Mouse (Mus musculus): ENCODE results near the gene Aars.
"Not testable (repeated sequence)": the region's sequence is repeated elsewhere in the genome, so short reads cannot be mapped to it uniquely, and the experiment has no call there.

DNA sequence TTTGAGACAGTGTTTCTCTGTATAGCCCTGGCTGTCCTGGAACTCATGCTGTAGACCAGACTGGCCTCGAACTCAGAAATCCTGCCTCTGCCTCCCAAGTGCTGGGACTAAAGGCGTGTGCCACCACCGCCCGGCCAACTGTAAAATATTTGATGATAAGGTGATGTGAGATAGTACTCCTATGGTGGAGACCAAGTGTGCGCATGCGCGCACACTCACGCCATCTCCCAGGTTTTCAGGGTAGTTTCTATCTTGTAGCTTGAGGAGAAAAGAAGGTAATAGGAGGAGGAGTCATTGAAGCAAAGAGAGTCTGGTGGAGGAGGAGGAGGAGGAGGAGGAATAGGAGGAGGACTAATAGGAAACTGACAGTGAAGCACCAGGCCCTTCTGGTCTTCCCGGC lies 35.7 kb downstream of the Aars start:
- not testable (repeated sequence) for TF ChIP-seq TAL1, GATA1 (IDR thresholded peaks at IDR 0.05; ENCODE audit: low read length)

Measured in erythroblast, embryonic 14.5 days (primary cell).